Mouse (Mus musculus) c-Kit-positive CD71-positive TER-119-negative erythroid progenitor cells, embryonic 14.5 days (primary cell): ENCODE data around the gene Sec14l4.

Source experiments
- DNase-seq: peaks from one replicate; pipeline ENCODE4 v3.0.0-alpha.2; 2013; ENCODE audit warnings: low read depth

Gene Sec14l4

GRCm38 (mm10) chr11:4078267-4078933, 47.1 kb downstream of the Sec14l4 start:
- DNase-seq: no peak

GRCm38 (mm10) chr11:4080219-4080618, 49.0 kb downstream of the Sec14l4 start:
- peak; percentile 47 for DNase-seq

DNA sequence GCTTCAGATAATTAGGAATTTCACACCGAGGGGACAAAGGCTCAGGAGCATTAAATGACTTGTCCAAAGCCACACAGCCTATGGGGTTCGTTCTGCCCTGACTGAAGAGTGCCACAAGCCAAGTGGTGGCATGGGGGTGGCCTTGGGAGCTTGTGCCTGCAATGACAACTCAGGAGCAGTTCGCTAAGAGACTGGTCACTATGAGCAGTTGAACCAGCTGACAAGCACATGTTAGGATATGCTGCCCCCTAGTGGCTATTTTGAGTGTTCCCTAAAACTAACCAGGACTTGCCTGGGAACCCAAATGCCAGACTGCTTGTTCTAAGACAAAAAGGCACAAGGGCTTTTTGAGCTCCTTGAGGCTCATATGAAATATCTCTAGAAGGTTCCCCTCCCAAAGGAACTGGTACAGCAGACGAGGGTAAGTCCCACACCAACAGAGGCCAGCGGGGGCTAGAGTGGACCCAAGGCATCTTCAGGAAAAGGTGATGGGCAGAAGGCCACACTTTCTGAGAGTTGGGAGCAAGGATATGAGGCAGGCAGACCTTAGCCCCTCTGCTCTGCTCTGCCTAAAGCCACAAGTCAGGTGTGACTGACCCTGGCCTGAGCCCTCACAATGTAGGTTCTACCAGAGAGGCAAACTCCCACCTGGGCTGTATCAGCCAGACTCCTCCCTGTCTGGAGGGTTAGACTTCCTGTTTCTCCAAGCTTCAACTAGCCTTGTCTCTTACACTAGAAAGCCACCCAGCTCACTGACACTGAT, 52.2 kb downstream of the Sec14l4 start:
- peak; percentile 46 for DNase-seq

DNA sequence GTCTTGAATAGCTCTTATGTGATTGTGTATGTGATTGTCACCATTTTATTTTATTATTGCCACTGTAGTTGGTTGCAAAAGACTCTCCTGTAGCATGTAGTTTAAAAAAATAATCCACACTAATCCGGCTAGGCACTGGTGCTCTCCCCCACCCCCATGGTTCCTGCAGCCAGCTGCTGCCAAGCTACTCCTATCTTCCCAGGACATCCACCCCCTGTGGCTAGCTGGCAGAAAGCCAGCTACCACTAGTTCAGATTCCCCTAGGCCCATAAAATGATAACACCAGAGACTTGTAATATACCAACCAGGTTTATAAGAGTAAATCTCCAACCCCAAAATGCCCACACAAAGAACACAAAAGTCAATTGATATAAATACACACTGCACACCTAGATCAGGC, 55.0 kb downstream of the Sec14l4 start:
- DNase-seq: no peak

DNA sequence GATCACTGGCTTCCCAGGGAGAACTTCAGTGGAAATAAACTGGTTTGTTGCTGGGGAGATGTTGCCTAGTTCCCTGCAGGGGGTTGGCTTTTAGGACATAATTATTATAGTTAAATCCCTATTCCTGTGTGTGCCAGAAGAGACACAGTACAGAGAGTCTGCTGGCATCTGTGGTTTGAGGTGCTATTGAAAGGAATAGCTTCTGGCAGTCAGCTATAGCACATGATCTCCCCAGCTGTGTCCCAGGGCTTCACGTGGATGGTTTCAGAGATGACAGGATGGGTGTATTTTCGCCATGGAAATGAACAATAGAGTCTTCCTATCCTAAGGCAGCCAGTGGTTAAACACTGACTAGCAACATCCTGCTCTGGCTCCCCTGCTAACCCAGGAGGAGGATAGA, 56.0 kb downstream of the Sec14l4 start:
- no peak for DNase-seq

DNA sequence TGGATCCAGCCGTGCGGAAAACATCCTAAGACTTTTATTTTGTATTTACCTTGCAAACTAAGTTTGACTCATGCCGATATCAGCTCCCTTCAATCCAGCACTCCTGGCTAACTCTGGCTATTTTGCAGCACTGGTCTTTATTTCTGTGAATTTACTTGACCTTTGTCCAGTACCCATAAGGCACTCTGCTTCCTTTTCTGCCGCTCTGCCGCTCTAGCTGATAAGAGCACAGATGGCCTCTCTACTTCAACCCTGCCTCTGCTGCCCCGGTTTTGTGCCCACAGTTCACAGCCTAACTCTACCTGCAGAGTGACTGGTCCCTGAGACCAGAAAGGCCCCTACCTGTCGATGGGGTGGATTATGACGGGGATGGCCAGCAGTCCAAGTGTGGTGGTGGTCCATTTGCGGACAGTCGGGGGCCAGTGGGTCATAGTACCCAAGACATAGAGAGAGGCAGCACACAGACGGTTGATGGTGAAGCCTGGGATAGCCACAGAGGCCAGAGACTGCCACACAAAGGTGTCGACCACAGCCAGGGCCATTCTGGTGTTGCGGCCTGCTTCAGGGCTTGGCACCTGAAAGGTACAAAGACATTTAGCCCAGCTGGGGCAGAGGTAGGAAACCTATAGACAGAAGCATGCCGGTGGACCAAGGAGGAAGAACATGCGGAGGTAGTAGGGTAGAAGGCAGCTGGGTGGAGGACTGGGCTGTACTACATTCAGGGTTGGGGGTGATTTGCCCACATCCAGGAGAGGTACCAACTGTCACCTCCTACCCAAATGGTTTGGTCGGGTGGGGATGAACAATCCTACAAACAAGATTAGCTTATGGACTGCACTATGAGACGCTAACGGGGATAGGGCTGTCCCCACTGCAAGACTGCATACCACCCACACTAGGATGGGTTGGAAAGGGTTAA, 62.5 kb downstream of the Sec14l4 start:
- no peak for DNase-seq

DNA sequence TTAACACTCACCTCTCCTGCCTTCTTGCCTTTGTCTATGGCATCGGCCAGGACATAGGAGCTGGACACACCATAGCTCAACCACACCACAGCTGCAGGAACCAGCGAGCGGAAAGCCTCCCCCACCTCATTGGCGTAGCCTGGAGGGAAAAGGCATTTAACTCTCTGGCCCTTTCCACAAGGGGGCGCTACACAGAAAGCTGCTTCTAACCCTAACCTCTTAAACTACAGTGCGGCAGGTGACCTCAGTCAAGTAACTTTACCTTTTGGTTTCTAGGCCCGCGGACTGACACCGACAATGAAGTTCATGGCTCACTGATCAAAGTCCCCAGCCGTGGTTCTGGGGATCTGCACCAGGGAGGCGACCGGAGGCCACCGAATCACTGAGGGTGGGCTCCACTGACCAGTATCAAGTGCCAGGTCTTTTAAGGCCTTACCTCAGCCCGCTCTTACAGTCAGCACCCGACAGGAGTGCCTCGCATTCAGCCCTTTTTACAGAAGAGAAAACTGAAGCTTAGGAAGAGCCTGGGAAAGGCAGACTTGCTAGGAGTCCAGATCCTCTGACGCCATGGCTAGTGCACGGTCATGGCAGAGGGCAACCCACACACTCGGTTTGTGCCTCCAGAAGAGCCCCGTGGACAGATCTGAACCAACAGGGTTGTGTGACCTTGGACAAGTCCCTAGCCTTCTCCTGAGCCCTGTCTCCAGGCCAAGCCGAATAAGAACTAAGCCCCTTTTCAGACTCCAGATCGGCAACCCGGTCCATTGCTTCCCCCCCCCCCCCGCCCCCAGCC, 63.3 kb downstream of the Sec14l4 start:
- DNase-seq: peak; percentile 90

GRCm38 (mm10) chr11:4095171-4096053, 64.2 kb downstream of the Sec14l4 start, which contains the start of gene Mtfp1:
Gene Mtfp1, minus strand, starts transcription at chr11:4095445.
- DNase-seq: peak; percentile 60

GRCm38 (mm10) chr11:4096054-4096984, 65.1 kb downstream of the Sec14l4 start:
- DNase-seq: peak; percentile 99

GRCm38 (mm10) chr11:4097091-4097621, 65.9 kb downstream of the Sec14l4 start:
- DNase-seq: no peak
